ENCODE assay signal across 8 mouse cellular contexts in genomic region chr15:25440991-25441867, GRCm38 (mm10). TPM values are rescaled to one million over a fixed set of nuclear protein-coding genes. Genes with fewer than 3 reads are reported as not detected.
DNase-seq lines count a peak whose midpoint lies in the region; ATAC-seq and TF ChIP-seq lines count a peak whose summit lies in the region.

No protein-coding gene starts in this region.

- no peak for TF ChIP-seq POLR2A in MEL (IDR thresholded peaks at IDR 0.05; ENCODE audit: control insufficient read depth in 1 of 2, insufficient read depth in 1 of 2, low read depth in 1 of 2, low read length in 2 of 2, poor library complexity in 1 of 2)

- peak; percentile 34 for TF ChIP-seq RAD21 in MEL (IDR thresholded peaks at IDR 0.05; ENCODE audit: low read depth, low read length)

- H3K9me3 ChIP-seq in MEL (replicated peaks; ENCODE audit: insufficient read depth, low read length) = no peaks in the 10 kb centered on the region
- H3K9me3 ChIP-seq in forebrain, embryonic 11.5 days (ENCODE audit: control insufficient read depth, low read length) = no peaks in the 10 kb centered on the region
- no peaks in the 10 kb centered on the region for H3K9me3 ChIP-seq in lung, postnatal 0 days (ENCODE audit: low read length)

- intact Hi-C loops in heart, postnatal 10 days (cut with DNase I) = loop anchor here (1.0 to 5.0 kb wide), 2 partner anchors 46 to 276 kb away; no protein-coding TSS in a partner anchor

- peak; percentile 47; the same call in 1 of the 2 replicates for ATAC-seq in forebrain, embryonic 11.5 days (replicated peaks; ENCODE audit: low FRiP score)
- ATAC-seq in lung, postnatal 0 days = peak; percentile 52

- no peak overlapping the region for H3K9ac ChIP-seq in MEL (ENCODE audit: control insufficient read depth, low read depth, low read length, poor library complexity, severe bottlenecking)
- no peak overlapping the region for H3K9ac ChIP-seq in forebrain, embryonic 11.5 days (ENCODE audit: low read length)
- no peak overlapping the region for H3K9ac ChIP-seq in lung, postnatal 0 days (replicated peaks; ENCODE audit: low read depth)

- WGBS in forebrain, embryonic 11.5 days = 21% methylated on average over 24 of the region's 24 CpGs
- 13% methylated on average over 24 of the region's 24 CpGs for WGBS in lung, postnatal 0 days

- no peaks in the 10 kb centered on the region for H3K79me2 ChIP-seq in MEL (ENCODE audit: control insufficient read depth, insufficient read depth, low read length, poor library complexity)

- no peaks in the 10 kb centered on the region for H3K36me3 ChIP-seq in MEL (ENCODE audit: control insufficient read depth in 1 of 2, insufficient read depth in 2 of 2, low read length in 2 of 2)
- H3K36me3 ChIP-seq in forebrain, embryonic 11.5 days (ENCODE audit: control insufficient read depth, insufficient read depth, low read length) = no peaks in the 10 kb centered on the region
- H3K36me3 ChIP-seq in lung, postnatal 0 days (ENCODE audit: insufficient read depth, low read length) = no peaks in the 10 kb centered on the region

- no peaks in the 10 kb centered on the region for H3K4me1 ChIP-seq in MEL (ENCODE audit: control insufficient read depth in 1 of 2, insufficient read depth in 2 of 2, low read length in 2 of 2)
- H3K4me1 ChIP-seq in forebrain, embryonic 11.5 days (replicated peaks; ENCODE audit: control insufficient read depth, insufficient read depth, low read length) = 0 out of 2 replicates have a peak, but pooled peaks cover 2% of the 10 kb centered on the region
- peaks cover 3% of the 10 kb centered on the region; the same call in 1 of the 2 replicates for H3K4me1 ChIP-seq in lung, postnatal 0 days (ENCODE audit: insufficient read depth, low read depth, low read length)

- no peaks in the 10 kb centered on the region for H3K27me3 ChIP-seq in MEL (ENCODE audit: control insufficient read depth in 1 of 2, insufficient read depth in 2 of 2, low read length in 2 of 2)
- no peaks in the 10 kb centered on the region; the same call in none of the 2 replicates for H3K27me3 ChIP-seq in forebrain, embryonic 11.5 days (ENCODE audit: control insufficient read depth, insufficient read depth, low read length)
- no peaks in the 10 kb centered on the region for H3K27me3 ChIP-seq in lung, postnatal 0 days (replicated peaks; ENCODE audit: insufficient read depth, low read length)

- TF ChIP-seq EP300 in MEL (IDR thresholded peaks at IDR 0.05; ENCODE audit: low read depth in 1 of 2, low read length in 2 of 2) = no peak
- TF ChIP-seq EP300 in lung, postnatal 0 days (IDR thresholded peaks at IDR 0.05) = no peak

- TF ChIP-seq CTCF in MEL (IDR thresholded peaks at IDR 0.05 in 2 of 3, conservative IDR thresholded peaks at IDR 0.05 in 1 of 3; ENCODE audit: control insufficient read depth in 1 of 3, insufficient read depth in 1 of 3, low read depth in 2 of 3, low read length in 3 of 3, poor library complexity in 1 of 3, severe bottlenecking in 1 of 3) = peak in 2 of 3 experiments; percentile 13 to 48; a peak in 2 of 6 replicates
- peak; percentile 71 for TF ChIP-seq CTCF in lung, postnatal 0 days (IDR thresholded peaks at IDR 0.05)

- DNase-seq in MEL (ENCODE audit: low read depth, low spot score) = peak; percentile 23
- DNase-seq in brain, adult 2 months (ENCODE audit: low read depth, low spot score) = peak; percentile 77
- DNase-seq in forebrain, embryonic 11.5 days (ENCODE audit: low spot score) = peak; percentile 84
- peak; percentile 69 to 86 for DNase-seq in heart, postnatal 10 days
- peak; percentile 71 to 87 for DNase-seq in kidney, postnatal 36 days
- DNase-seq in lung, postnatal 0 days (ENCODE audit: low spot score) = peak; percentile 88
- peak; percentile 52 for DNase-seq in retina, adult 2 months (ENCODE audit: low read depth, low spot score)
- peak; percentile 66 for DNase-seq in yolk sac, embryonic 10.5 days (ENCODE audit: low spot score)

- H3K4me3 ChIP-seq in MEL (ENCODE audit: control insufficient read depth in 1 of 2, insufficient read depth in 1 of 2, low read depth in 2 of 2, low read length in 2 of 2) = no peak overlapping the region
- no peak overlapping the region for H3K4me3 ChIP-seq in forebrain, embryonic 11.5 days (ENCODE audit: low read depth, low read length)
- H3K4me3 ChIP-seq in lung, postnatal 0 days (ENCODE audit: low read depth, low read length) = no peak overlapping the region

- peak overlapping the region; percentile 29; the same call in 1 of the 2 replicates for H3K4me2 ChIP-seq in forebrain, embryonic 11.5 days (ENCODE audit: low read depth, low read length, severe bottlenecking)
- peak overlapping the region; percentile 49 for H3K4me2 ChIP-seq in lung, postnatal 0 days (replicated peaks; ENCODE audit: low read depth, low read length)

- H3K27ac ChIP-seq in MEL (ENCODE audit: control insufficient read depth, low read depth, low read length) = no peak overlapping the region
- no peak overlapping the region for H3K27ac ChIP-seq in forebrain, embryonic 11.5 days (ENCODE audit: low read depth, low read length)
- no peak overlapping the region for H3K27ac ChIP-seq in lung, postnatal 0 days (ENCODE audit: low read length)

TF ChIP-seq in MEL, 35 proteins besides CTCF, POLR2A, EP300 and RAD21:
- TF ChIP-seq MYC (IDR thresholded peaks at IDR 0.05; ENCODE audit: low read depth, low read length) (no peak), SMC3 (IDR thresholded peaks at IDR 0.05; ENCODE audit: low read depth, low read length) (peak; percentile 22), ZC3H11A (IDR thresholded peaks at IDR 0.05; ENCODE audit: low read depth, low read length) (peak; percentile 38), ZNF384 (IDR thresholded peaks at IDR 0.05; ENCODE audit: low read depth, low read length) (no peak)

RNA-seq across cellular contexts. Expression of gene Basp1, which starts 27.7 kb away (rescaled TPM):
- total RNA-seq in MEL (2012; rRNA removed) = 0.07 and 0.12 TPM in 2 replicates
- polyA plus RNA-seq in MEL (2012; ENCODE audit: insufficient read depth in 1 of 2, insufficient read length in 2 of 2, low read depth in 1 of 2, low replicate concordance in 2 of 2, missing spikeins in 1 of 2) = not detected
- polyA plus RNA-seq in forebrain, embryonic 11.5 days (2014; fragmentation: Nextera tagmentation; extraction: Ambion mirVana) = 139 and 181 TPM in 2 replicates
- 1 to 10 TPM; 6.7 to 8.4 TPM for total RNA-seq in heart, postnatal 10 days (2021)
- 7.1 and 8.7 TPM in 2 replicates for polyA plus RNA-seq in lung, postnatal 0 days (2015; fragmentation: Nextera tagmentation; extraction: Ambion mirVana)

Comparison
In these comparisons a context has a peak if more than half of its experiments do, and no peak if none do; other contexts are left out.
1. DNase-seq: peak in every context shown above with its lines; median percentile 88 in lung, postnatal 0 days; 84 in forebrain, embryonic 11.5 days; 79 in kidney, postnatal 36 days; 78 in heart, postnatal 10 days; 77 in brain, adult 2 months; 66 in yolk sac, embryonic 10.5 days; 52 in retina, adult 2 months; 23 in MEL.
2. RNA of gene Basp1, which starts 27.7 kb away (polyA plus RNA-seq): 139 to 181 TPM in forebrain, embryonic 11.5 days; 7.1 to 8.7 TPM in lung, postnatal 0 days and not detected in MEL; every median in the first group is over 10 times any median in the second.